Mouse (Mus musculus): ENCODE measurements at regions not wholly inside any gene's neighbourhood (a gene's known extent, or its start where the extent isn't known, plus 50 kb on each side); places are given as distances from the start of the nearest gene placed in this dataset.
A peak's percentile ranks its signal among the peaks of the same experiment; 100 is the strongest.

DNA sequence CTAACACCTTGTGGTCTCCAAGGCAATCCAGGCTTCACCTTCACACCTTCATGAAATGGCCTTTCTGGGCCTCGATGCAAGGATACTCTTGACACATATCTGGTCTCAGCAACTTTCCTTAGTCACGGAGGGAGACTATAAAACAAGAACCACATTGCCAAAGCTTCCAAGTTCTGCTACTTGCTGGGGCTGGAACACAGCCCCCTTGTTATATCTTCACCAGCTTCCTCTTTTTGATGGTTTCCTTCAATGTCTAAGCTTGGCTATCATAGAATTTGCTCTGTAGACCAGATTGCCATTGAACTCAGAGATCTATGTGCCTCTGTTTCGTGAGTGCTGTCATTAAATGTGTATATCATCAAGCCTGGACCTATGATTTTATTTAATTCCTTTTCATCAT is 530.7 kb upstream of the Zeb2 start:
- Histone ChIP-seq H3K36me3 (ENCODE audit: insufficient read depth, low read length) (no peaks in the 10 kb centered on the region), H3K27me3 (ENCODE audit: insufficient read depth, low read length) (no peaks in the 10 kb centered on the region), H3K27ac (ENCODE audit: low read length) (no peak overlapping the region), H3K4me3 (ENCODE audit: low read length) (no peak overlapping the region), H3K9me3 (ENCODE audit: low read length) (no peaks in the 10 kb centered on the region), H3K9ac (replicated peaks; ENCODE audit: low read length) (no peak overlapping the region), H3K4me2 (replicated peaks; ENCODE audit: low read depth, low read length) (no peak overlapping the region), H3K4me1 (ENCODE audit: insufficient read depth, low read length) (no peaks in the 10 kb centered on the region)
- ATAC-seq (ENCODE audit: low FRiP score, low TSS enrichment): no peak
- 66% methylated on average over 3 of the region's 3 CpGs for WGBS

DNA sequence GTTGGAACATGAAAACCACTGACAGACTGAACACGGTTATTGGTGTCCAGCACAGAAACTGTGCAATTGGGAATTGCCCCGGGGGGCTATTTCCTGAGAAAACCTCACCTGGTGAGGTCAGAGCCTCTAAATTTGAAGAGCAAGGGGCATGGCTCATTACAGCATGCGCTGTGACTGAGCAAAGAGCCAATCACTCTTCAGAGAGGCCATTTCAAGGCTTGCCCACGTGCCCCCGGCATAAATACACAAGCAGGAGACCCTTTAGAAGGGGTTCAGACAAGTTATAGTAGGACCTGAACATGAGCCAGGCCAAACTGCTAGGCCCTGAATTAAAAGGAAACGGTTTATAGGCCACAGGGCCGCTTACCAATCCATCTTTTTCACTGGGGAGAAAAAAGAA is 512.9 kb upstream of the Zeb2 start:
- Histone ChIP-seq H3K9me3 (ENCODE audit: low read length) (no peaks in the 10 kb centered on the region), H3K4me1 (ENCODE audit: insufficient read depth, low read length) (no peaks in the 10 kb centered on the region), H3K27ac (ENCODE audit: low read length) (no peak overlapping the region), H3K4me3 (ENCODE audit: low read length) (no peak overlapping the region), H3K36me3 (ENCODE audit: insufficient read depth, low read length) (no peaks in the 10 kb centered on the region), H3K9ac (replicated peaks; ENCODE audit: low read length) (no peak overlapping the region), H3K4me2 (replicated peaks; ENCODE audit: low read depth, low read length) (no peak overlapping the region), H3K27me3 (ENCODE audit: insufficient read depth, low read length) (no peaks in the 10 kb centered on the region)
- 57% methylated on average over 7 of the region's 7 CpGs for WGBS
- ATAC-seq (ENCODE audit: low FRiP score, low TSS enrichment): no peak

DNA sequence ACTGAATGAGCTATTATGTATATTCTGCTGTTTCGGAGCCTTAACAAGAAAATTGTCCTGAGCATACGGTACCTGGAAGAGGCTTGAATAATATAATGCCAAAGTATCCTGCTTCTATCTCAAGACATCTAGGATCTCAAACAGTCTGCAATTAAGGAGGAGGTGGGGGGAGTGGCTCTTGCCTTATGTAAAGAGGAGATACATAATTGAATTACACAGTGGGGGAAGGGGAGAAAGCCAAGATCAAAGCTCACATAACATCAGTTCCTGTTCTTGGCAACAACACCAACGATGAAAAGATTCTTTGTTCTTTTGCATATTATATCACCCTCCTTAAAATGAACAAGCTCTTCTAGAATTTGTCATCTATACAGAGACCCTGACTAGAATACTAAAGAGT is 512.4 kb upstream of the Zeb2 start:
- Histone ChIP-seq H3K4me2 (replicated peaks; ENCODE audit: low read depth, low read length) (no peak overlapping the region), H3K36me3 (ENCODE audit: insufficient read depth, low read length) (no peaks in the 10 kb centered on the region), H3K9ac (replicated peaks; ENCODE audit: low read length) (no peak overlapping the region), H3K27ac (ENCODE audit: low read length) (no peak overlapping the region), H3K4me3 (ENCODE audit: low read length) (no peak overlapping the region), H3K4me1 (ENCODE audit: insufficient read depth, low read length) (no peaks in the 10 kb centered on the region), H3K9me3 (ENCODE audit: low read length) (no peaks in the 10 kb centered on the region), H3K27me3 (ENCODE audit: insufficient read depth, low read length) (no peaks in the 10 kb centered on the region)
- 61% methylated on average over 3 of the region's 3 CpGs for WGBS
- ATAC-seq (ENCODE audit: low FRiP score, low TSS enrichment): no peak

DNA sequence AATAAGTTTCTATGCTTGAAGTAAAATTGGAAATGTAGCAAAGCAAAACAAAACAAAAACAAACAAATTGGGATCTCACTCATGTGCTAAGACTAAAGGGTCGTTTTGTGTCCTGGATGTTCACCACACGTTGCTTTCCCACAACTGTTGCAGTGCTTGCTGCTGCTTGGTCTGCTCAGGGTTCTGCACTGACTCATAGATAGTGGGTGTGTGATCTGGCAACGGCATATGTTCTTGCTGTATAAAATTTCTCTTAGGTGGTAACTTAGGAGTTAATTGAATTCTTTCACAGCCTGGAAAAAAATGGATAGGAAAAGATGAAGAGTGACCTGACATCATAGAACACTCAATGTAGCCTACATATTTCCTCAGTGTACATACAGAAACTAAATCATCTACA is 505.9 kb upstream of the Zeb2 start:
- Histone ChIP-seq H3K27ac (ENCODE audit: low read length) (no peak overlapping the region), H3K4me2 (replicated peaks; ENCODE audit: low read depth, low read length) (no peak overlapping the region), H3K9me3 (ENCODE audit: low read length) (no peaks in the 10 kb centered on the region), H3K9ac (replicated peaks; ENCODE audit: low read length) (no peak overlapping the region), H3K27me3 (ENCODE audit: insufficient read depth, low read length) (no peaks in the 10 kb centered on the region), H3K4me1 (ENCODE audit: insufficient read depth, low read length) (no peaks in the 10 kb centered on the region), H3K4me3 (ENCODE audit: low read length) (no peak overlapping the region), H3K36me3 (ENCODE audit: insufficient read depth, low read length) (no peaks in the 10 kb centered on the region)
- no peak for ATAC-seq (ENCODE audit: low FRiP score, low TSS enrichment)
- 77% methylated on average over 3 of the region's 3 CpGs for WGBS

DNA sequence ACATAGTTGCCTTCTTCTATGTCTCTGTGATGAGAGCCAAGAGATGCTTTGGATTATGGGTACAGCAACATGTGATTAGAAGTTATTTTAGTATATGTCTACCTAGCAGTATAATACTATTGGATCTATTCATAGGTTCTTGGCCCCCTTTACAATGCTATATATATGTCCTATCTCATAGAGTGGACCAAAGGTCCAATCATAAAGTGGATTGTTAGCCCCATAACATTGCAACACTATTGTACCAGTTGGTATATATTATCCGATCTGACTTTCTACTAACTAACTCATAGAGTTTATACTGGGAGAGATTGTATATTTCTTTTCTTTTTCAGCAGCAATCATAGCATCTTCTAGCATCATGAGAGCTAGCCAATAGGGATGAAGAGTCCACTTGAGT is 491.7 kb upstream of the Zeb2 start:
- Histone ChIP-seq H3K36me3 (ENCODE audit: insufficient read depth, low read length) (no peaks in the 10 kb centered on the region), H3K9me3 (ENCODE audit: low read length) (no peaks in the 10 kb centered on the region), H3K27me3 (ENCODE audit: insufficient read depth, low read length) (no peaks in the 10 kb centered on the region), H3K4me3 (ENCODE audit: low read length) (no peak overlapping the region), H3K4me2 (replicated peaks; ENCODE audit: low read depth, low read length) (no peak overlapping the region), H3K4me1 (ENCODE audit: insufficient read depth, low read length) (peaks cover 6% of the 10 kb centered on the region; the same call in 1 of the 2 replicates), H3K9ac (replicated peaks; ENCODE audit: low read length) (no peak overlapping the region), H3K27ac (ENCODE audit: low read length) (no peak overlapping the region)
- 100% methylated on average over 1 of the region's 1 CpGs for WGBS
- no peak for ATAC-seq (ENCODE audit: low FRiP score, low TSS enrichment)

DNA sequence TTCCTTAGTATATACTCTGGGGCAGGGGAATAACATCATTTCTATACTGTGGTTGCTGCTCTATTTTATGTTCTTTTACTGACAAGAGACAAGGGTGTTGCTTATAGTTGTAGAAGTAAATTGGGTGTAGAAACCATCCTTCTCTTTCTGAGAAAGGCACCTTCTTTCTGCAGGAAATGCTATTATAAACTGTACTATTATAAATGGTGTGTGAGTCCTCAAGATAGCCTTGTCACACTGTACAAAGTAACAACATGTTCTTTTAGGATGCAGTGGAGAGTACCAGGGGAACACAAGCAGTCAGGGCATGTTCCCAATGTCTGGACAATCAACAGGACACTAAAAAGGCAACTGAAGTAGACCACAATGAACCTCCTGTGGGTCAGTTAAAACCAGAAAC is 490.2 kb upstream of the Zeb2 start:
- no peaks in the 10 kb centered on the region for H3K27me3 ChIP-seq (ENCODE audit: insufficient read depth, low read length)
- H3K4me1 ChIP-seq (ENCODE audit: insufficient read depth, low read length): peaks cover 6% of the 10 kb centered on the region; the same call in 1 of the 2 replicates
- H3K36me3 ChIP-seq (ENCODE audit: insufficient read depth, low read length): no peaks in the 10 kb centered on the region
- H3K27ac ChIP-seq (ENCODE audit: low read length): no peak overlapping the region
- no peak overlapping the region for H3K9ac ChIP-seq (replicated peaks; ENCODE audit: low read length)
- H3K4me2 ChIP-seq (replicated peaks; ENCODE audit: low read depth, low read length): no peak overlapping the region
- H3K9me3 ChIP-seq (ENCODE audit: low read length): no peaks in the 10 kb centered on the region
- H3K4me3 ChIP-seq (ENCODE audit: low read length): no peak overlapping the region
- no peak for ATAC-seq (ENCODE audit: low FRiP score, low TSS enrichment)

DNA sequence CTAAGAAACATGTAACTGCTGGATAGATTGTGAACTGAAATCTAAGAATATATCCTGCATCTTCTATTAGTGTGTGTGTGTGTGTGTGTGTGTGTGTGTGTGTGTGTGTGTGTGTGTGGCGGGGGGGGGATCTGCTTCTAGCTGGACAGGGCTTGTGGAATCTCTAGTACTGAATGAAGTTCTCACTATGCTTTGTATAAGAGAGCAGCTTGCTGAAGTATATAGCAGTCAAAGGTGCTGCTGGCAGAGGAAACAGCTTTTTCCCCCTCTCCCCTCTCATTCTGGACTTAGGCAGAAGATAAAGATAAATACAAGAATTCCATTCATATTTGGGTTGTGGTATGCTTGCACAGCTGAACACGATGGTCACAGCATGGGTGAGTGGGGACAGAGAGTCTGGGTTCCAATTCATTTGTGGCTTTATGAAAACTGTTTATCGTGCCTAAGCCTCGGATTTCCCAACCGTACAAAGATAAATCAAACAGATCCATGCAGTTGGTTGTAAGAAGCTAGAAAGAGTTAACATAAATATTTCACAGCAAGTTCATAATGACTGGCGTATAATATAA is 484.2 kb upstream of the Zeb2 start:
- Histone ChIP-seq H3K36me3 (ENCODE audit: insufficient read depth, low read length) (no peaks in the 10 kb centered on the region), H3K9ac (replicated peaks; ENCODE audit: low read length) (no peak overlapping the region), H3K9me3 (ENCODE audit: low read length) (no peaks in the 10 kb centered on the region), H3K27ac (ENCODE audit: low read length) (no peak overlapping the region), H3K4me2 (replicated peaks; ENCODE audit: low read depth, low read length) (no peak overlapping the region), H3K4me3 (ENCODE audit: low read length) (no peak overlapping the region), H3K27me3 (ENCODE audit: insufficient read depth, low read length) (no peaks in the 10 kb centered on the region), H3K4me1 (ENCODE audit: insufficient read depth, low read length) (peaks cover 4% of the 10 kb centered on the region; the same call in 1 of the 2 replicates)
- 0 out of 2 replicates have a peak, but pooled peaks have one; percentile 27 for ATAC-seq (ENCODE audit: low FRiP score, low TSS enrichment)
- WGBS: 63% methylated on average over 6 of the region's 6 CpGs

DNA sequence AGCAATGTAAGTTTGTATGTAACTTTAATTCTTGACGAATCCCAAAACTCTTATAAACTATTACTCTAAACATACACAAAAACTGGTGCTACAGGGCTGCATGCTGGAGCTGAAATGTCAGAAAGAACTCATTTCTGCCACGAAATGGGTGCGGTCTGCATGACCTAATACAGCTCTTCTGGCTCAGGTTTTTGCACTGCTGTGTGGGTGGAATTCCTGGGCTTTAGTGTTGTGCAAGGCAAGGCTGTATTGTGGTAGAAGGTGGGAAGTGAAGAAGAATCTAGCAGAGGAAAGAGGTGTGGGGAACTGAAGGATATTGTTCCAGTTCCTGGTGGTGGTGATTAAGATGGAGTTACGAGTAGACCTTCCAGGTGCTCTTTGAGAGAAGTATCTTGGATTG is 476.6 kb upstream of the Zeb2 start:
- Histone ChIP-seq H3K4me2 (replicated peaks; ENCODE audit: low read depth, low read length) (no peak overlapping the region), H3K27me3 (ENCODE audit: insufficient read depth, low read length) (no peaks in the 10 kb centered on the region), H3K9me3 (ENCODE audit: low read length) (no peaks in the 10 kb centered on the region), H3K36me3 (ENCODE audit: insufficient read depth, low read length) (no peaks in the 10 kb centered on the region), H3K4me1 (ENCODE audit: insufficient read depth, low read length) (no peaks in the 10 kb centered on the region), H3K4me3 (ENCODE audit: low read length) (no peak overlapping the region), H3K9ac (replicated peaks; ENCODE audit: low read length) (no peak overlapping the region), H3K27ac (ENCODE audit: low read length) (no peak overlapping the region)
- ATAC-seq (ENCODE audit: low FRiP score, low TSS enrichment): no peak
- WGBS: 89% methylated on average over 4 of the region's 4 CpGs

DNA sequence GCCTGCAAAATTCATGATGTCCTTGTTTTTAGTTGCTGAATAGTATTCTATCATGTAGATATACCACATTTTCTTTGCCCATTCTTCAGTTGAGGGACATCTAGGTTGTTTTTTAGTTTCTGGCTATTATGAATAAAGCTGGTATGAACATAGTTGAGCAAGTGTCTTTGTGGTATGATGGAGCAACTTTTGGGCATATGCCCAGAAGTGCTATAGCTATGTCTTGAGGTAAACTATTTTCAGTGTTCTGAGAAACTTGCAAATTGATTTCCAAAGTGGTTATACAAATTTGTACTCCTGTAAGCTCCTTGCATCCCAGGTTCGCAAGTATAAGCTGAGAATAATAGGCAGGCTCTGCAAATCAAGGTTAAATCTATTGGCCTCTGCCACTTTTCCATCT is 473.8 kb upstream of the Zeb2 start:
- H3K4me2 ChIP-seq (replicated peaks; ENCODE audit: low read depth, low read length): no peak overlapping the region
- H3K9ac ChIP-seq (replicated peaks; ENCODE audit: low read length): no peak overlapping the region
- H3K9me3 ChIP-seq (ENCODE audit: low read length): no peaks in the 10 kb centered on the region
- H3K27ac ChIP-seq (ENCODE audit: low read length): no peak overlapping the region
- WGBS: 93% methylated on average over 1 of the region's 1 CpGs
- H3K27me3 ChIP-seq (ENCODE audit: insufficient read depth, low read length): no peaks in the 10 kb centered on the region
- no peak for ATAC-seq (ENCODE audit: low FRiP score, low TSS enrichment)
- no peaks in the 10 kb centered on the region for H3K36me3 ChIP-seq (ENCODE audit: insufficient read depth, low read length)
- no peaks in the 10 kb centered on the region; the same call in 1 of the 2 replicates for H3K4me1 ChIP-seq (ENCODE audit: insufficient read depth, low read length)
- no peak overlapping the region for H3K4me3 ChIP-seq (ENCODE audit: low read length)

DNA sequence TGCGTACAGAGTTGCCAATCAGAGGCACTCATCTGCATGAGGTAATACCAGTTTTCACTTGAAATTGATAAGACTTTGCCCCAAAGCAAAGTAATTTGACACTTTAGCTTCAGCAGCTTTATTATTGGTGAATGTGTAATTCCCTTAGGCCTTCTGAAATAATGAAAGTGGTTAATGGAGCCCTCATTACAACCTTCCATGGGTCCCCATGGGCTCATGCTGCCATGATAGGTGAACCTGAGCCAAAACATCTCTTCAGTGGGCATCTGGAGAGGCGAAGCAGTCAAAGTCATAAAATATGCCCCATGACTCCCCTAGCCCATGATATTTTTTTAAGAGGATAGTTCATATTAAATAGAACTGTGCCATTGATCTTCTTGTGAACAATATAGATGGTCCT is 471.1 kb upstream of the Zeb2 start:
- no peaks in the 10 kb centered on the region for H3K36me3 ChIP-seq (ENCODE audit: insufficient read depth, low read length)
- ATAC-seq (ENCODE audit: low FRiP score, low TSS enrichment): no peak
- no peaks in the 10 kb centered on the region; the same call in 1 of the 2 replicates for H3K4me1 ChIP-seq (ENCODE audit: insufficient read depth, low read length)
- H3K4me2 ChIP-seq (replicated peaks; ENCODE audit: low read depth, low read length): no peak overlapping the region
- H3K4me3 ChIP-seq (ENCODE audit: low read length): no peak overlapping the region
- H3K27me3 ChIP-seq (ENCODE audit: insufficient read depth, low read length): no peaks in the 10 kb centered on the region
- no peak overlapping the region for H3K27ac ChIP-seq (ENCODE audit: low read length)
- 86% methylated on average over 2 of the region's 2 CpGs for WGBS
- no peaks in the 10 kb centered on the region for H3K9me3 ChIP-seq (ENCODE audit: low read length)
- H3K9ac ChIP-seq (replicated peaks; ENCODE audit: low read length): no peak overlapping the region
